Comparison of ENCODE assay signal across 8 mouse cellular contexts in the genomic region with DNA sequence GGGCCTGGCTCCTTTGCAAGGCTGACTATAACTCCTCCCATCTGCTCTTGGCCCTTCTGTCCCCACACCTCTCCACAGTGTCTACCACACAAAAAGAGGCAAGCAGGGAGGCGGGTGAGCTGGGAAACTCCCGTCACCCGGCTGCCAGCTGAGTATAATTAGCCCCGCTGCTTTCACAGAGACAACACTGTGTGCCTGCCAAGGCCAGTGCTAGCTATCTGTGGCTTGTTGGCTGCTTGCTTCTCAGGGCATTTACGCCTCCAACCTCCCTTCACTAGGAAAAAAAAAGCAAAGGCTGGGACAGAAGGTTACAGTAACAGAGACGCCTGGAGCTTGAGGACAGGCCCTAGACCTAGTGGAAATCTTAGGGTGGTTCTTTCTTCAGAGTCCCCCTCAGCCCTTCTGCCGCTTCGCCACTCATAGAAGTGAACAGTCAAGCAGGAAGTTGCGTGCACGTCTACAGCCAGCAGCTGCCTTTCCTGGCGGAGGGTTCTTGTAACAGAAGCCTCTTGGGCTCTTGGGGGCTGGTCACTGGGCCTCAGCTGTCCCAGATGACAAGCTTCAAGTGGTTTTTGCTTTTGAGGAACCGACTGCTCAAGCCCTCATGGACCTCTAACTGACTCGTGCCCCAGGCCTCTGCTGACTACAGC. TPM values are rescaled to one million over a fixed set of nuclear protein-coding genes. Genes with fewer than 3 reads are reported as not detected.
DNase-seq lines count a peak whose midpoint lies in the region; ATAC-seq and TF ChIP-seq lines count a peak whose summit lies in the region.

No protein-coding gene starts in this region.

- TF ChIP-seq EP300 in liver, postnatal 0 days (IDR thresholded peaks at IDR 0.05; ENCODE audit: low read depth): peak; percentile 13; the same call in 1 of the 2 replicates

- intact Hi-C loops in heart, postnatal 25 days (cut with DNase I): loop anchor here (1.0 to 2.0 kb wide), 2 partner anchors 16 to 45 kb away; a partner anchor contains a TSS

- 8% methylated on average over 13 of the region's 13 CpGs for WGBS in forebrain, embryonic 16.5 days
- 25% methylated on average over 13 of the region's 13 CpGs for WGBS in liver, postnatal 0 days (ENCODE audit: insufficient replicate concordance)
- WGBS in neural tube, embryonic 13.5 days: 31% methylated on average over 13 of the region's 13 CpGs

- no peaks in the 10 kb centered on the region for H3K9me3 ChIP-seq in forebrain, embryonic 16.5 days (ENCODE audit: control insufficient read depth, low read length)
- H3K9me3 ChIP-seq in liver, postnatal 0 days (ENCODE audit: low read length): no peaks in the 10 kb centered on the region
- H3K9me3 ChIP-seq in neural tube, embryonic 13.5 days: no peaks in the 10 kb centered on the region

- TF ChIP-seq CTCF in liver, postnatal 0 days (IDR thresholded peaks at IDR 0.05; ENCODE audit: low read depth): 0 out of 2 replicates have a peak, but pooled peaks have one; percentile 8

- no peak overlapping the region for H3K9ac ChIP-seq in forebrain, embryonic 16.5 days (replicated peaks; ENCODE audit: low read depth, low read length)
- no peak overlapping the region; the same call in 1 of the 2 replicates for H3K9ac ChIP-seq in liver, postnatal 0 days (replicated peaks)
- H3K9ac ChIP-seq in neural tube, embryonic 13.5 days: no peak overlapping the region

- peak; percentile 97 for ATAC-seq in forebrain, embryonic 16.5 days
- peak; percentile 74 for ATAC-seq in liver, postnatal 0 days
- ATAC-seq in neural tube, embryonic 13.5 days (ENCODE audit: low read depth): peak; percentile 93

- peaks cover 24% of the 10 kb centered on the region for H3K4me1 ChIP-seq in forebrain, embryonic 16.5 days (replicated peaks; ENCODE audit: control insufficient read depth, insufficient read depth, low read length)
- H3K4me1 ChIP-seq in liver, postnatal 0 days (ENCODE audit: insufficient read depth): peaks cover 31% of the 10 kb centered on the region
- peaks cover 36% of the 10 kb centered on the region for H3K4me1 ChIP-seq in neural tube, embryonic 13.5 days (replicated peaks)

- H3K4me2 ChIP-seq in forebrain, embryonic 16.5 days (ENCODE audit: low read length): peak overlapping the region; percentile 12; the same call in 1 of the 2 replicates
- H3K4me2 ChIP-seq in liver, postnatal 0 days (ENCODE audit: low read depth, low read length): no peak overlapping the region
- no peak overlapping the region for H3K4me2 ChIP-seq in neural tube, embryonic 13.5 days

- DNase-seq in CD4-positive, CD25-positive, alpha-beta regulatory T cell, adult 2 months (ENCODE audit: low read depth, low spot score): peak; percentile 85
- DNase-seq in cerebellum, adult 11 months: peak; percentile 80
- peak; percentile 83 for DNase-seq in heart, postnatal 25 days (ENCODE audit: low spot score)
- DNase-seq in layer of hippocampus, adult 18-20 months (ENCODE audit: low spot score in 2 of 2): peak; percentile 80 to 92
- peak; percentile 58 for DNase-seq in liver, postnatal 0 days
- peak; percentile 89 for DNase-seq in telencephalon, adult 2 months (ENCODE audit: low read depth, low spot score)

- H3K4me3 ChIP-seq in forebrain, embryonic 16.5 days (replicated peaks; ENCODE audit: low read length): no peak overlapping the region
- no peak overlapping the region for H3K4me3 ChIP-seq in liver, postnatal 0 days (ENCODE audit: low read depth, low read length)
- H3K4me3 ChIP-seq in neural tube, embryonic 13.5 days: no peak overlapping the region

- H3K36me3 ChIP-seq in forebrain, embryonic 16.5 days (ENCODE audit: control insufficient read depth, insufficient read depth): no peaks in the 10 kb centered on the region
- H3K36me3 ChIP-seq in liver, postnatal 0 days (replicated peaks; ENCODE audit: insufficient read depth, low read length): no peaks in the 10 kb centered on the region
- no peaks in the 10 kb centered on the region for H3K36me3 ChIP-seq in neural tube, embryonic 13.5 days

- H3K27ac ChIP-seq in forebrain, embryonic 16.5 days (ENCODE audit: low read length): peak overlapping the region; percentile 62
- H3K27ac ChIP-seq in liver, postnatal 0 days (ENCODE audit: low read depth): peak overlapping the region; percentile 82
- peak overlapping the region; percentile 89 for H3K27ac ChIP-seq in neural tube, embryonic 13.5 days (replicated peaks)

- no peaks in the 10 kb centered on the region for H3K27me3 ChIP-seq in forebrain, embryonic 16.5 days (replicated peaks; ENCODE audit: control insufficient read depth, insufficient read depth, low read length)
- H3K27me3 ChIP-seq in liver, postnatal 0 days (ENCODE audit: insufficient read depth, low read length): no peaks in the 10 kb centered on the region
- H3K27me3 ChIP-seq in neural tube, embryonic 13.5 days: no peaks in the 10 kb centered on the region

RNA-seq across cellular contexts. Expression of a gene that starts 45.6 kb away (rescaled TPM):
- 53.4 and 58.5 TPM in 2 replicates for polyA plus RNA-seq in forebrain, embryonic 16.5 days (2015; fragmentation: Nextera tagmentation; extraction: Ambion mirVana)
- 10 to 100 TPM; 40.8 to 42.7 TPM for total RNA-seq in heart, postnatal 25 days (2021)
- total RNA-seq in layer of hippocampus, adult 18-20 months (2021): 10 to 100 TPM; 33.8 to 54.4 TPM
- polyA plus RNA-seq in liver, postnatal 0 days (2015; fragmentation: Nextera tagmentation; extraction: Ambion mirVana): 27.9 and 38.5 TPM in 2 replicates
- polyA plus RNA-seq in neural tube, embryonic 13.5 days (2015; fragmentation: Nextera tagmentation; extraction: Ambion mirVana): 51.4 and 53.3 TPM in 2 replicates
